Mouse (Mus musculus) left cerebral cortex, adult 11 months (tissue): ENCODE measurements around the gene Abcf2.
"Not testable (repeated sequence)": the region's sequence is repeated elsewhere in the genome, so short reads cannot be mapped to it uniquely, and the experiment has no call there.

Experiments used
- DNase-seq: peaks from one replicate; pipeline ENCODE4 v3.0.0; 2022; ENCODE audit warnings: low spot score

Abcf2 gene

GRCm38 (mm10) chr5:24586106-24586505 is 8.8 kb upstream of the Abcf2 start:
- no peak for DNase-seq

- DNase-seq: no peak
Measured at GRCm38 (mm10) chr5:24578109-24578963, 1.1 kb upstream of the Abcf2 start.

GRCm38 (mm10) chr5:24576801-24577182 is 475 bp downstream of the Abcf2 start:
- DNase-seq: no peak

- DNase-seq: no peak
Measured at GRCm38 (mm10) chr5:24575948-24576347, 1.3 kb downstream of the Abcf2 start.

GRCm38 (mm10) chr5:24556709-24557108 is 20.6 kb downstream of the Abcf2 start, which contains the start of gene 4931409K22Rik:
4931409K22Rik (minus strand) TSS chr5:24556809.
- no peak for DNase-seq

- DNase-seq: not testable (repeated sequence)
Measured at GRCm38 (mm10) chr5:24555335-24555734, 21.9 kb downstream of the Abcf2 start.

- no peak for DNase-seq
Measured at GRCm38 (mm10) chr5:24553621-24554244, 23.5 kb downstream of the Abcf2 start.

- DNase-seq: no peak
Measured at GRCm38 (mm10) chr5:24551317-24551688, 26.0 kb downstream of the Abcf2 start.

GRCm38 (mm10) chr5:24550598-24551316 is 26.5 kb downstream of the Abcf2 start:
- no peak for DNase-seq

GRCm38 (mm10) chr5:24542643-24543042 is 34.6 kb downstream of the Abcf2 start:
- DNase-seq: no peak

- no peak for DNase-seq
Measured at GRCm38 (mm10) chr5:24541144-24541569, 36.1 kb downstream of the Abcf2 start.

- DNase-seq: no peak
Measured at GRCm38 (mm10) chr5:24540387-24541143, 36.7 kb downstream of the Abcf2 start, which contains the start of gene Asb10. Asb10 (minus strand) TSS chr5:24540978.

GRCm38 (mm10) chr5:24539571-24540296 is 37.5 kb downstream of the Abcf2 start:
- DNase-seq: no peak

- no peak for DNase-seq
Measured at GRCm38 (mm10) chr5:24537618-24538017, 39.6 kb downstream of the Abcf2 start.

GRCm38 (mm10) chr5:24536511-24536910 is 40.8 kb downstream of the Abcf2 start:
- no peak for DNase-seq

GRCm38 (mm10) chr5:24535731-24536130 is 41.5 kb downstream of the Abcf2 start:
- no peak for DNase-seq

- DNase-seq: no peak
Measured at GRCm38 (mm10) chr5:24534292-24534691, 43.0 kb downstream of the Abcf2 start.

- DNase-seq: no peak
Measured at GRCm38 (mm10) chr5:24533391-24533790, 43.9 kb downstream of the Abcf2 start.

- DNase-seq: peak; percentile 85
Measured at GRCm38 (mm10) chr5:24530042-24530689, 47.1 kb downstream of the Abcf2 start.

- no peak for DNase-seq
Measured at GRCm38 (mm10) chr5:24527780-24528179, 49.5 kb downstream of the Abcf2 start.

- no peak for DNase-seq
Measured at GRCm38 (mm10) chr5:24526889-24527230, 50.4 kb downstream of the Abcf2 start, which contains the start of gene Gbx1. Gbx1 (minus strand) TSS chr5:24527202.
